Mouse (Mus musculus): ENCODE results near the gene 4930572O03Rik.
"Not testable (repeated sequence)": the region's sequence is repeated elsewhere in the genome, so short reads cannot be mapped to it uniquely, and the experiment has no call there.

The 4930572O03Rik gene

DNA sequence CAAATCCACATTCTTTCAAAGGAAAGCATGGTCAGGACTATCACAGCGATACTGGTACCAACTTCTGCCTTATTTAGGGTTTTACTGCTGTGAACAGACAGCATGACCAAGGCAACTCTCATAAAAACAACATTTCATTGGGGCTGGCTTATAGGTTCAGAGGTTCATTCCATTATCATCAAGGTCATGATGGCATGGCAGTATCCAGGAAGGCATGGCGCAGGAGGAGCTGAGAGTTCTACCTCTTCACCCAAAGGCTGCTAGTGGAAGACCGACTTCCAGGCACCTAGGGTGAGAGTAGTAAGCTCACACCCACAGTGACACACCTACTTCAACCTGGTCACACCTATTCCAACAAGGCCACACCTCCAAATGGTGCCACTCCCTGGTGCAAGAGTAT is 40.7 kb downstream of the 4930572O03Rik start:
- not testable (repeated sequence) for DNase-seq

DNA sequence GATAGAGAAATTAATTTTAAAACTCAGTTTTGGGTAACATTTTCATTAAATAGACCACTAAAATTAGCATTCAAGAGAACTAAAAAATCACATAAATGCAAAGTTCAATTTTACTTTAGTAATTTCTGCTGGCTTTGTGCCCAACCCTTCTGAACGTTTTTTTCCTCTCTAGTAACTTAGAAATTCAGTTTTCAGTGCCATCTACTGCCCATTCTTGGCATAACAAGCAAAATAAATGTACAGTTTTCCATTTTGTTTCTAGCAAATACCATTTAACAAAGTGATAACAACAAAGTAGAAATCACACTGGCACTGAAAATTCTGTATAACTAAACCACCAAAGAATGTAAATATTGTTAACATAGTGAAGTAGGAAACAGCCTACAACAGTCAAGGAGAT is 46.2 kb downstream of the 4930572O03Rik start:
- DNase-seq, result peak; percentile 48

DNA sequence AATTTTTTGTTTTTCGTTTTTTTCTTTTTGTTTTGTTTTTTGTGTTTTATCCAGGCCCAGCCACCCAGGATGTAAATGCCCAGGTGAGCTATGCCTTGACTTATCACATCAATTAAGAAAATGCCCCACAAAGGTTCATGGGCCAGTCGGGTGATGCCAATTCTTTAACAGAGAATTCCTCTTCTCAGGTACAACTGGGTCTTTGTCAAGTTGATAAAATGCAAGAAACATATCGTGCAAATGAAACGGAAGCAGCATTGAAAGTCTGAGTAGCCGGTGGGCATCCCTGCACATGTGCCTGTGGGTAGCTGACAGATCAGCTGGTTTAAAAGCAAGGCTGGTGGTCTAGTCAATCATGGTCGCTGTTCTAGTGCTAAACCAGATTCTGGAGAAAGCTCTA is 50.2 kb downstream of the 4930572O03Rik start:
- peak; percentile 19 for DNase-seq

DNA sequence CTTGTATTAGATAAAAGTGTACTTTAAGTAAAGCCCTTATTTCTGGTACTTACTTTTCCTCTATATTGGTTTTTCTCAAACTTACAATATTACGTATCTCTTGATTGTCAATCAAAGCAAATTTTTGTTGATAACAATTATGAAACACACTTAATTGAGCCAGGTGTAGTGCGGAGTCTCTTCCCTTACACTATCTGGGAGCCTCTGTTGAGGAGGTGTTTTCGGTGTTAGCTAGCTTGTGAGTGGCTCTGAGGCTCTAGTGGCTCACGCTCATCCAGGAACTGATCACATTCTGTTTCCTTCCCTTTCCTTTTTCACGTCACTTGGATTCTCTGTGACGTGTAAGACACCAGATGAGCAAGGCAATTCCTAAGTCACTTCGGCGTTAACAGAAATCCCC is 53.3 kb downstream of the 4930572O03Rik start:
- not testable (repeated sequence) for DNase-seq

DNA sequence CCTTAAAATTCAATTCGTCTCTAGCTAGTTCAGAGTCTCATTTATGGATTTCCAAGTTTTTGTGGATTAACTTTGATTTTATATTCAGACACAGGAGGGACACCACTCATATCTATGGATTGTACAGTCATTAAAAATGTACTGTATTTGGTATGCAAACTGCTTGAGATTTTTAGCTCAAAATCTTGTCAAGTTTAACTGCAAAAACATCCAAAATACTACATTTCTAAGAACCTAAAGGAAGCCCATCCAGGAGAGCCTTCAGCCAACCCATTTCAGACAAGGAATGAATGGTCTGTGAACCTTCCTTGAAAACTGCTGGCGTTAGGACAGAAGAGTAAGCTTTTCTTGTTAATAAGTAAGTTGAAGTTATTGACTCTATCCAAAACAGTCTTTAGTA is 53.9 kb downstream of the 4930572O03Rik start:
- DNase-seq, result not testable (repeated sequence)

DNA sequence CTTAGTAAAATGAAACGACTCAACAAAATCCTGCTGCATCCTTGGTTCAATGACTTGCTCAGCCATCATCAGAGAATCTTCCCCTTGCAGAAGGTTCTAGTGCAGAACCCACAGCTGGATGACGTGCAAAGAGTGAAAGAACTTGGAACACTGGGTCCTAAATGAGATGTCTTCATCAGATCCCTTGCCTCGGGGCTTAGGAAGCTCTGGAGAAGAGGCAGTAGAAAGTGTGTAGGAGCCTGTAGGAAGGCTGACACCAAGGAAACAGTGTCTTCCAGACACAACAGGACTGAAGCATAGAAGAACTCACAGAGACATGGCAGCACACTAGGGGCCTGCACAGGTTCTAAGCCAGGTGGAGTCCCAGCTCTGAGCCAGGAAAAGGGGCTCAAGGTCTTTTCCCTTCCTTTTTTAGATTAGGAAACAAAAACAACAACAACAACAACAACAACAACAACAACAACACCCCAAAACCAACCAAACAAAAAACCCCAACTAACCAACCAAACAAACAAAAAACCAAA is 54.4 kb downstream of the 4930572O03Rik start:
- not testable (repeated sequence) for DNase-seq
